Mouse (Mus musculus) right cerebral cortex, adult 2 months (tissue): ENCODE measurements at regions not wholly inside any gene's neighbourhood (a gene's known extent, or its start where the extent isn't known, plus 50 kb on each side); places are given as distances from the start of the nearest gene placed in this dataset.
A peak's percentile ranks its signal among the peaks of the same experiment; 100 is the strongest.
"Not testable (repeated sequence)": the region's sequence is repeated elsewhere in the genome, so short reads cannot be mapped to it uniquely, and the experiment has no call there.

Experiments
- DNase-seq, 2 experiments: peaks; one replicate each; pipeline ENCODE4 v3.0.0; 2021 to 2022; ENCODE audit warnings: low spot score in 2 of 2

- DNase-seq = no peak
Observed at GRCm38 (mm10) chr13:26267501-26267900, 502.5 kb downstream of the Hdgfl1 start.

- DNase-seq = no peak
Observed at GRCm38 (mm10) chr13:26235941-26236340, 534.0 kb downstream of the Hdgfl1 start.

GRCm38 (mm10) chr13:26234703-26235102 lies 535.3 kb downstream of the Hdgfl1 start:
- DNase-seq = no peak

- no peak for DNase-seq
Observed at GRCm38 (mm10) chr13:26217299-26217698, 552.7 kb downstream of the Hdgfl1 start.

GRCm38 (mm10) chr13:26216579-26216978 lies 553.4 kb downstream of the Hdgfl1 start:
- no peak for DNase-seq

- no peak for DNase-seq
Observed at GRCm38 (mm10) chr13:26205532-26206105, 564.3 kb downstream of the Hdgfl1 start.

GRCm38 (mm10) chr13:26194646-26195045 lies 575.3 kb downstream of the Hdgfl1 start:
- no peak for DNase-seq

GRCm38 (mm10) chr13:26183879-26184278 lies 586.1 kb downstream of the Hdgfl1 start:
- no peak for DNase-seq

DNA sequence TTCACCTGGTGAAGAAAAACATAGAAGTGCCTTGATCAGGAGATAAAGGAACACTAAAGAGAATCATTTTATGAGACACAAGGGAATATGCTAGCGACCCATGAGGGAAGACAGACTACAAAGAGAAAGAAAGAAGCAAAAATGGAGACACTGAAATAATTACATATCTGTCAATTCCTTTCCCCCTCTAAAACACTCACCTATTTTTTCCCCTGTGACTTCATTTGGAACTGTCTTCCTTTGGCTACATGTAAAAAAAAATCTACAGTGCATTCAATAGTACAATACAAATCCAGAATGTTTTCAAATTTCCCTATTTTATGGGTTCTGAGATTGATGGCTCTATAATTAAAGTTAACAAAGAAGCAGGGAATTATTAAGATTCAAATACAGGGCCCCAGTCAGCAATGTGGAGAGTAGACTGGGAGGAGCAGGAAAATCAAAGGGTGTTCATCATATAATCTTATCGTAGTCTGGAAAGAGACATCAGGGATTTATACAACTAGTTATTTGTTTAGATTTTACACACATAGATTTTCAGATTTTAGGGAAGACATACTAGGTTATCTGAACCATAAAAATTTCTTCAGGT lies 598.0 kb downstream of the Hdgfl1 start:
- no peak for DNase-seq

GRCm38 (mm10) chr13:26169641-26170040 lies 600.3 kb downstream of the Hdgfl1 start:
- DNase-seq = no peak

DNA sequence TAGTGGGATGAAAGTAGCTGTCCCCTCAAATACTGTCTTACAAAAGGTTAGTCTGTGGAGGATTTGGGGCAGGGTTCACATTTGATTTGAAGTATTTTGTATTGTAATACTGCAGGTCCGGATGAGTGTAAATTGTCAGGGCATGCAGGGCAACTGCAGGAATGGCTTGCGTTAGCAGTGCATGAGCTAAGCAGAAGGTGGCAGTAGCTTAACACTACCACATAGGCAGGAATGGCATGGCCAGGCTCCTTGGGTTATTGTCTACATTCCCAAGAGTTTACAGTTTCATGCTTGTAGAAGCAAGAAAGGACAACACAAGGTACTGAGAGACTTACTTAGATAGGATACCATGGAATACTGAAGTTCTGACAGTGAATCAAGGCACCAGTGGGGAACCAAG lies 611.3 kb downstream of the Hdgfl1 start:
- DNase-seq = no peak

GRCm38 (mm10) chr13:26154701-26155471 lies 615.1 kb downstream of the Hdgfl1 start:
- DNase-seq = peak; percentile 39 to 50

DNA sequence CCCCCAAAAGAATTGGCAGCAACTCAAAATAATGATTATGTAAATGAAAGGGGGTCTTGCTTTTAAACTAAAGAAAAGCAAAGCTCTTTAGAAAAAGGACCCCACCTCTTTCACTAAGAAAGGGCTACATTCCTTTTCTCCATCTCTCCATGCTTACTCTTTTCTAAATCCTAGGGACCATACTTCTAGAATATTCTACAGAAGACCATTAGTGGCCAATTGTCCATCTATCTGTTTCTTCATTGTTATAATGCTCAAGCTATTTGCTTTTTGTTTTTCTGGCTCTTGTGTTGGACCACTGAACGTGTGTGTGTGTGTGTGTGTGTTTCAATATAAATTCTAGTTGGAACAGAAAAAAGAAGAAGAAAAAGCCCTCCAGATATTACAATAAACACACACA lies 615.7 kb downstream of the Hdgfl1 start:
- DNase-seq = no peak

DNA sequence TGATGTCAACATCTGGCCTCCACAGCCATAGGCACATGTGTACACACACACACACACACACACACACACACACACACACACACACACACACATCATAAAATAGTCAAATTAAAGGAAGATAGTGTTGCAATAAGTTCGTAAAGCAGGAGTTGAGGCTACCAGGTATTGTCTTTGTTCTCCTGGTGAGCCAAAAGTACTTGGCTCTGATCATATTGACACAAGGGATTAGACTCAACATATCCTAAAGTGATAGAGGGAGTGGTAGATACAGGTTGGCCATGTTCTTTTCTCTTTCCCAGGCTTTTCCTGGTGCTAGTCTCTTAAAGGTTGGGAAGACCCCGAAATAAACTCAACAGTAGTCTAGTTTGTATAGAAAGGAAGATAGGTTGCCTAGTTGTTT lies 616.9 kb downstream of the Hdgfl1 start:
- no peak for DNase-seq

- peak; percentile 14 to 17 for DNase-seq
Observed at GRCm38 (mm10) chr13:26150426-26150825, 619.5 kb downstream of the Hdgfl1 start.

GRCm38 (mm10) chr13:26142811-26143210 lies 627.2 kb downstream of the Hdgfl1 start:
- no peak for DNase-seq

GRCm38 (mm10) chr13:26119363-26119762 lies 650.6 kb downstream of the Hdgfl1 start:
- no peak for DNase-seq

GRCm38 (mm10) chr13:26114136-26114535 lies 655.8 kb downstream of the Hdgfl1 start:
- no peak for DNase-seq

DNA sequence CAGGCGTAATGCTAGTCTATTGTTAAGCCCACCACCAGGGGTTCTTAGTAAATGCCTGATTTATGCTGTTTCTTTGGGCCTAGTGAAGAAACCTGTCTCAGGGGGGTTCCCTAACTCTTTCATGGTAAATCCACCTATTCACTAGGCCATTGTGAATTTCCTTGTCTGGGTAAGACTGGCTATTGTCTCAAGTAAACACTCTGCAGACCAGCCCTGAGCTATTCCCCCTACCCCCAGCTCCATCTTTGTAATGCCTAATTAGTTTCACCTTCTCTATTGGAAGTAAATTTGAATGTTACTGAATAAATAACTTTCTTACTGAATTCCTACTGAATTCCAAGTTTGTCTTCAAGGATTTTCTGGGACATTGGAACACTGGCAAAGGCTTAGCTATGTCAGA lies 656.2 kb downstream of the Hdgfl1 start:
- not testable (repeated sequence) for DNase-seq

DNA sequence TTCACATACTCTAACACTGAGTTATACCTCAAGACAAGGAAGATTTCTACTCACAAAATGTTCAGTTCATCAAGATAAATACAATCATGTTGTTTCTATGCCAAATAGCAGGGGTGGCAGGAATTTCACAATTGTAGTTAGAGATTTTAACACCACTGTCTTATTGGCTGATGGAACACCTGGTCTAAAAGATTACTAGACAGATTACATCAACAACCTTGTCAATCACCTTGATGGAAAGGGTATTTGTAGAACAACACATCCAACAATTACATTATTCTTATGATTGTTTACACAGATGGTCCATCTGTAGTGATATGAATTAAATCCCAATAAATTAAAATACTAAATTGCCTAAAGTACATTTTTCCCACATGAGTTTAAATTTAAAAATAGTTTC lies 657.4 kb downstream of the Hdgfl1 start:
- no peak for DNase-seq

- DNase-seq = no peak
Observed at GRCm38 (mm10) chr13:26109013-26109412, 661.0 kb downstream of the Hdgfl1 start.

GRCm38 (mm10) chr13:26088727-26089126 lies 681.2 kb downstream of the Hdgfl1 start:
- no peak for DNase-seq

DNA sequence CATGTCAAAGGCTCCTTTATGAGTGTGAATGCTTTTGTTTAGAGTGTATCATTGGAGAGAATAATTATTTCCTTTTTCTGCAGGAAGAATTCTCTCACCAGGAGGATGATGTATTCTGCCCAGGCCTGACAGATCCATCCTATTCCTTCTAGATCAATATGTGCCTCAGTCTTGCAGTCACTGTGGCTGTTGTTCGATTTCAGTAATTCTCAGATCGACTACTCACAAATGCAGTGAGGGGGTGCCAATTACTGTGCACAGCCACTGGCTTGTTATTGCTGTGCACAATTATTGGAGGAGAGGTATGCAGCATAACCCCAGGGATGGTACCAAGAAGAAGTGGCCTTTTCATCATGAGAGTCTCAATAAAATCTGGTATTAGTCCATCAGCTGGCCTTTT lies 689.2 kb downstream of the Hdgfl1 start:
- DNase-seq = no peak
